Mouse (Mus musculus): ENCODE data around the gene Bend7.

DNA sequence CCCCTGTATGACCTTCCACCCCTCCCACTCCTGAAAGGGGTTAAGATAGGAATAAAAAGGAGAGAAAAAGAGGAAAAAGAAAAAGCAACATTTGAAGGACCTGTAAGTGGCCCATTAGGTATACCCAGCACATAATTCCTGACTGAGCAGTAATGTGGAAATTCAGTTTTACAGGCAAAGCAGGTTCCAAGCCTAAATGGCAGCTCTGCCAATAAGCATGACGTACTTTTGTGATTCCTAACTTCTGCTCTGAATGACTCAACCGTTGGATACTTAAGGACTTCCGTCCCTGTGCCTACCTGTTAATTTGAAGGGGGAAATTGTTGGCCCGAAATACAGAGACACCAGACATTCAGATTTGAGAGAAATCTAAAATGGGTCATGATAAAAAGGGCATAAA is 74.9 kb downstream of the Bend7 start:
- TF ChIP-seq POLR2A (IDR thresholded peaks at IDR 0.05; ENCODE audit: insufficient read depth, low read length), result no peak
- TF ChIP-seq EP300 (IDR thresholded peaks at IDR 0.05; ENCODE audit: insufficient read depth, low read depth, low read length), result no peak

Measured in ES-Bruce4 (cell line).